Mouse (Mus musculus): ENCODE measurements at regions not wholly inside any gene's neighbourhood (a gene's known extent, or its start where the extent isn't known, plus 50 kb on each side); places are given as distances from the start of the nearest gene placed in this dataset.

- Histone ChIP-seq H3K27me3 (ENCODE audit: control insufficient read depth, insufficient read depth, low read length) (no peaks in the 10 kb centered on the region), H3K4me1 (replicated peaks; ENCODE audit: control insufficient read depth, insufficient read depth, low read length) (0 out of 2 replicates have a peak, but pooled peaks cover 1% of the 10 kb centered on the region), H3K9ac (ENCODE audit: low read length) (no peak overlapping the region), H3K4me2 (ENCODE audit: low read depth, low read length, severe bottlenecking) (no peak overlapping the region), H3K9me3 (ENCODE audit: control insufficient read depth, low read length) (no peaks in the 10 kb centered on the region), H3K36me3 (ENCODE audit: control insufficient read depth, insufficient read depth, low read length) (no peaks in the 10 kb centered on the region), H3K27ac (ENCODE audit: low read depth, low read length) (no peak overlapping the region), H3K4me3 (ENCODE audit: low read depth, low read length) (no peak overlapping the region)
- peak; percentile 68 for DNase-seq (ENCODE audit: low spot score)
- 9% methylated on average over 3 of the region's 3 CpGs for WGBS
- no peak; the same call in 1 of the 2 replicates for ATAC-seq (replicated peaks; ENCODE audit: low FRiP score)
Measured at GRCm38 (mm10) chr12:77568286-77568685, 330.4 kb downstream of the Fut8 start.

GRCm38 (mm10) chr12:77570501-77570900, 332.6 kb downstream of the Fut8 start:
- H3K36me3 ChIP-seq (ENCODE audit: control insufficient read depth, insufficient read depth, low read length), result no peaks in the 10 kb centered on the region

GRCm38 (mm10) chr12:77571071-77571470, 333.1 kb downstream of the Fut8 start:
- ATAC-seq (replicated peaks; ENCODE audit: low FRiP score), result no peak
- no peaks in the 10 kb centered on the region for H3K9me3 ChIP-seq (ENCODE audit: control insufficient read depth, low read length)
- H3K27ac ChIP-seq (ENCODE audit: low read depth, low read length), result no peak overlapping the region
- H3K27me3 ChIP-seq (ENCODE audit: control insufficient read depth, insufficient read depth, low read length), result no peaks in the 10 kb centered on the region
- no peak overlapping the region for H3K4me3 ChIP-seq (ENCODE audit: low read depth, low read length)
- H3K36me3 ChIP-seq (ENCODE audit: control insufficient read depth, insufficient read depth, low read length), result no peaks in the 10 kb centered on the region
- no peak for DNase-seq (ENCODE audit: low spot score)
- H3K4me1 ChIP-seq (replicated peaks; ENCODE audit: control insufficient read depth, insufficient read depth, low read length), result 0 out of 2 replicates have a peak, but pooled peaks cover 1% of the 10 kb centered on the region
- H3K4me2 ChIP-seq (ENCODE audit: low read depth, low read length, severe bottlenecking), result no peak overlapping the region
- WGBS, result 81% methylated on average over 5 of the region's 5 CpGs
- no peak overlapping the region for H3K9ac ChIP-seq (ENCODE audit: low read length)

More at GRCm38 (mm10) chr12:77570501-77570900, 332.6 kb downstream of the Fut8 start:
- no peak overlapping the region for H3K4me2 ChIP-seq (ENCODE audit: low read depth, low read length, severe bottlenecking)
- H3K27me3 ChIP-seq (ENCODE audit: control insufficient read depth, insufficient read depth, low read length), result no peaks in the 10 kb centered on the region
- H3K4me1 ChIP-seq (replicated peaks; ENCODE audit: control insufficient read depth, insufficient read depth, low read length), result 0 out of 2 replicates have a peak, but pooled peaks cover 1% of the 10 kb centered on the region
- no peak for DNase-seq (ENCODE audit: low spot score)
- no peak overlapping the region for H3K9ac ChIP-seq (ENCODE audit: low read length)
- H3K4me3 ChIP-seq (ENCODE audit: low read depth, low read length), result no peak overlapping the region
- ATAC-seq (replicated peaks; ENCODE audit: low FRiP score), result no peak
- H3K27ac ChIP-seq (ENCODE audit: low read depth, low read length), result no peak overlapping the region
- no peaks in the 10 kb centered on the region for H3K9me3 ChIP-seq (ENCODE audit: control insufficient read depth, low read length)
- WGBS, result 77% methylated on average over 3 of the region's 3 CpGs

- Histone ChIP-seq H3K9me3 (ENCODE audit: control insufficient read depth, low read length) (no peaks in the 10 kb centered on the region), H3K4me3 (ENCODE audit: low read depth, low read length) (no peak overlapping the region), H3K9ac (ENCODE audit: low read length) (no peak overlapping the region), H3K27me3 (ENCODE audit: control insufficient read depth, insufficient read depth, low read length) (no peaks in the 10 kb centered on the region), H3K4me1 (replicated peaks; ENCODE audit: control insufficient read depth, insufficient read depth, low read length) (0 out of 2 replicates have a peak, but pooled peaks cover 1% of the 10 kb centered on the region), H3K36me3 (ENCODE audit: control insufficient read depth, insufficient read depth, low read length) (no peaks in the 10 kb centered on the region), H3K27ac (ENCODE audit: low read depth, low read length) (no peak overlapping the region), H3K4me2 (ENCODE audit: low read depth, low read length, severe bottlenecking) (no peak overlapping the region)
- ATAC-seq (replicated peaks; ENCODE audit: low FRiP score) (no peak), DNase-seq (ENCODE audit: low spot score) (no peak)
- 73% methylated on average over 3 of the region's 3 CpGs for WGBS
Measured at GRCm38 (mm10) chr12:77575046-77575445, 337.1 kb downstream of the Fut8 start.

GRCm38 (mm10) chr12:77588297-77588696, 350.4 kb downstream of the Fut8 start:
- H3K9ac ChIP-seq (ENCODE audit: low read length), result no peak overlapping the region
- H3K4me1 ChIP-seq (replicated peaks; ENCODE audit: control insufficient read depth, insufficient read depth, low read length), result no peaks in the 10 kb centered on the region
- no peak for ATAC-seq (replicated peaks; ENCODE audit: low FRiP score)
- no peaks in the 10 kb centered on the region for H3K36me3 ChIP-seq (ENCODE audit: control insufficient read depth, insufficient read depth, low read length)
- DNase-seq (ENCODE audit: low spot score), result no peak
- H3K27me3 ChIP-seq (ENCODE audit: control insufficient read depth, insufficient read depth, low read length), result no peaks in the 10 kb centered on the region
- H3K9me3 ChIP-seq (ENCODE audit: control insufficient read depth, low read length), result no peaks in the 10 kb centered on the region
- no peak overlapping the region for H3K4me2 ChIP-seq (ENCODE audit: low read depth, low read length, severe bottlenecking)
- H3K27ac ChIP-seq (ENCODE audit: low read depth, low read length), result no peak overlapping the region
- H3K4me3 ChIP-seq (ENCODE audit: low read depth, low read length), result no peak overlapping the region
- 16% methylated on average over 2 of the region's 2 CpGs for WGBS

- H3K4me3 ChIP-seq (ENCODE audit: low read depth, low read length), result no peak overlapping the region
- H3K27ac ChIP-seq (ENCODE audit: low read depth, low read length), result no peak overlapping the region
- H3K27me3 ChIP-seq (ENCODE audit: control insufficient read depth, insufficient read depth, low read length), result no peaks in the 10 kb centered on the region
- no peak for ATAC-seq (replicated peaks; ENCODE audit: low FRiP score)
- H3K36me3 ChIP-seq (ENCODE audit: control insufficient read depth, insufficient read depth, low read length), result no peaks in the 10 kb centered on the region
- no peak overlapping the region for H3K9ac ChIP-seq (ENCODE audit: low read length)
- H3K4me1 ChIP-seq (replicated peaks; ENCODE audit: control insufficient read depth, insufficient read depth, low read length), result no peaks in the 10 kb centered on the region
- H3K9me3 ChIP-seq (ENCODE audit: control insufficient read depth, low read length), result no peaks in the 10 kb centered on the region
- 78% methylated on average over 5 of the region's 5 CpGs for WGBS
- no peak overlapping the region for H3K4me2 ChIP-seq (ENCODE audit: low read depth, low read length, severe bottlenecking)
- DNase-seq (ENCODE audit: low spot score), result no peak
Measured at GRCm38 (mm10) chr12:77589416-77589815, 351.5 kb downstream of the Fut8 start.

GRCm38 (mm10) chr12:77594092-77594491, 356.2 kb downstream of the Fut8 start:
- Histone ChIP-seq H3K4me2 (ENCODE audit: low read depth, low read length, severe bottlenecking) (no peak overlapping the region), H3K9ac (ENCODE audit: low read length) (no peak overlapping the region), H3K4me3 (ENCODE audit: low read depth, low read length) (no peak overlapping the region), H3K36me3 (ENCODE audit: control insufficient read depth, insufficient read depth, low read length) (no peaks in the 10 kb centered on the region), H3K4me1 (replicated peaks; ENCODE audit: control insufficient read depth, insufficient read depth, low read length) (0 out of 2 replicates have a peak, but pooled peaks cover 2% of the 10 kb centered on the region), H3K27ac (ENCODE audit: low read depth, low read length) (no peak overlapping the region), H3K9me3 (ENCODE audit: control insufficient read depth, low read length) (no peaks in the 10 kb centered on the region), H3K27me3 (ENCODE audit: control insufficient read depth, insufficient read depth, low read length) (no peaks in the 10 kb centered on the region)
- WGBS, result 95% methylated on average over 1 of the region's 1 CpGs
- DNase-seq (ENCODE audit: low spot score), result no peak
- no peak for ATAC-seq (replicated peaks; ENCODE audit: low FRiP score)

GRCm38 (mm10) chr12:77594657-77595056, 356.7 kb downstream of the Fut8 start:
- no peak overlapping the region for H3K9ac ChIP-seq (ENCODE audit: low read length)
- no peak overlapping the region for H3K27ac ChIP-seq (ENCODE audit: low read depth, low read length)
- DNase-seq (ENCODE audit: low spot score) (no peak), ATAC-seq (replicated peaks; ENCODE audit: low FRiP score) (no peak)
- H3K4me2 ChIP-seq (ENCODE audit: low read depth, low read length, severe bottlenecking), result no peak overlapping the region
- H3K36me3 ChIP-seq (ENCODE audit: control insufficient read depth, insufficient read depth, low read length), result no peaks in the 10 kb centered on the region
- no peaks in the 10 kb centered on the region for H3K27me3 ChIP-seq (ENCODE audit: control insufficient read depth, insufficient read depth, low read length)
- no peak overlapping the region for H3K4me3 ChIP-seq (ENCODE audit: low read depth, low read length)
- 0 out of 2 replicates have a peak, but pooled peaks cover 2% of the 10 kb centered on the region for H3K4me1 ChIP-seq (replicated peaks; ENCODE audit: control insufficient read depth, insufficient read depth, low read length)
- no peaks in the 10 kb centered on the region for H3K9me3 ChIP-seq (ENCODE audit: control insufficient read depth, low read length)
- 78% methylated on average over 3 of the region's 3 CpGs for WGBS

- 89% methylated on average over 5 of the region's 5 CpGs for WGBS
Measured at GRCm38 (mm10) chr12:77595821-77596220, 357.9 kb downstream of the Fut8 start.

More at GRCm38 (mm10) chr12:77595821-77596220, 357.9 kb downstream of the Fut8 start:
- no peak overlapping the region for H3K4me2 ChIP-seq (ENCODE audit: low read depth, low read length, severe bottlenecking)
- H3K27me3 ChIP-seq (ENCODE audit: control insufficient read depth, insufficient read depth, low read length), result no peaks in the 10 kb centered on the region
- H3K9me3 ChIP-seq (ENCODE audit: control insufficient read depth, low read length), result no peaks in the 10 kb centered on the region
- no peak overlapping the region for H3K27ac ChIP-seq (ENCODE audit: low read depth, low read length)
- DNase-seq (ENCODE audit: low spot score) (no peak), ATAC-seq (replicated peaks; ENCODE audit: low FRiP score) (no peak)
- no peak overlapping the region for H3K4me3 ChIP-seq (ENCODE audit: low read depth, low read length)
- H3K9ac ChIP-seq (ENCODE audit: low read length), result no peak overlapping the region
- 0 out of 2 replicates have a peak, but pooled peaks cover 2% of the 10 kb centered on the region for H3K4me1 ChIP-seq (replicated peaks; ENCODE audit: control insufficient read depth, insufficient read depth, low read length)
- no peaks in the 10 kb centered on the region for H3K36me3 ChIP-seq (ENCODE audit: control insufficient read depth, insufficient read depth, low read length)

All from forebrain, embryonic 11.5 days (tissue).